Mouse (Mus musculus) c-Kit-positive CD71-negative TER-119-negative erythroid progenitor cells, embryonic 14.5 days (primary cell): ENCODE measurements around the gene Olfr8.
"Not testable (repeated sequence)": the region's sequence is repeated elsewhere in the genome, so short reads cannot be mapped to it uniquely, and the experiment has no call there.

Source experiments
- DNase-seq: peaks from one replicate; pipeline ENCODE4 v3.0.0-alpha.2; 2013; ENCODE audit warnings: low read depth

Olfr8 gene

DNA sequence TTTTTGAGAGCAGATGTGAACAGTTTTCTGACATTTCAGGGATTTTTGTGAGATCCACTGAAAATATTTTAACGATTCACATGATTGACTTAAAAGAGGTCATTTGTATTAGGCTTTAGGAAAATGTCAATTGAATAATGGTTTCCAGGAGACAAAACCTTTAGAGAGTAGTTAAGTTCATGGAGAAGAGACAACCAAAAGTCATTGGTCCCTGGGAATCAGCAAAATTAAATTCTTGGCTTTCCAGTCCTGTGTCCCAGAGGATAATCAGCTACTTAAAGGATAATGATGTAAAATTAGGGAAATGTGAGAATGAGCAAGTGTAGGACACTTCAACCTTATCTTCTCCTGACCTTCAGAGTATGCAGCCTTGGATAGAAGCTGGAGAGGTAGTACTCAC is at the start of gene Olfr8:
Gene Olfr8, plus strand, starts transcription at position 301 of the 400 bp plus-strand sequence.
- not testable (repeated sequence) for DNase-seq

DNA sequence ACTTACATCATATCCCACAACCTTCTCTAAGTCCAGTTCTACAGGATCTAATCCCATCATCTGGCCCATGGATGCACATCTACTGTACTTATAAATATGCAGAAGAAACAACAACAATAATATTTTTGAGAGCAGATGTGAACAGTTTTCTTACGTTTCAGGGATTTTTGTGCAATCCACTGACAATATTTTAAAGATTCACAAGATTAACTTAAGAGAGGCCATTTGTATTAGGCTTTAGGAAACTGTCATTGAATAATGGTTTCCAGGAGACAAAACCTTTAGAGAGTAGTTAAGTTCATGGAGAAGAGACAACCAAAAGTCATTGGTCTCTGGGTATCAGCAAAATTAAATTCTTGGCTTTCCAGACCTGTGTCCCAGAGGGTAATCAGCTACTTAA is 37.6 kb upstream of the Olfr8 start, which contains the start of gene Olfr1354:
Gene Olfr1354, plus strand, starts transcription at position 301 of the 400 bp plus-strand sequence.
- DNase-seq, result not testable (repeated sequence)

DNA sequence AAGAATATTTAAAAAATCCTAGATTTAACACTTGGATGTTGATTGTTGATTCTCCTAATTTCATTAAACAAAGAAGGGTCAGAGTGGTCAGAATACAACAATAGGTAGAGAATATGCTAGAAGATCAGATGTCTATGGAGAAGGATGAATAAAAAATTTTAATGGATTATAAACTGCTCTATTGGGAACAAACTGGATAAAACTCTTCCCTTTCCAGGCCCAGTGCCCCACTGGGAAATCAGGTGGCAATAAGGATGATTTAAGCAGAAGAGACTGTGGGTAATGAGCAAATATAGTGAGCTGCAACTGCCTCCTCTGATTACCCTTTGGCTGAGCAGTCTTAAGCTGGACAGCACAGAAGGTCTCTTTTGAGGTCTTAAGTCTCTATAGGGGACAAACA is 12.6 kb downstream of the Olfr8 start, which contains the start of gene Olfr1353:
Gene Olfr1353, plus strand, starts transcription at position 301 of the 400 bp plus-strand sequence.
- DNase-seq, result not testable (repeated sequence)

DNA sequence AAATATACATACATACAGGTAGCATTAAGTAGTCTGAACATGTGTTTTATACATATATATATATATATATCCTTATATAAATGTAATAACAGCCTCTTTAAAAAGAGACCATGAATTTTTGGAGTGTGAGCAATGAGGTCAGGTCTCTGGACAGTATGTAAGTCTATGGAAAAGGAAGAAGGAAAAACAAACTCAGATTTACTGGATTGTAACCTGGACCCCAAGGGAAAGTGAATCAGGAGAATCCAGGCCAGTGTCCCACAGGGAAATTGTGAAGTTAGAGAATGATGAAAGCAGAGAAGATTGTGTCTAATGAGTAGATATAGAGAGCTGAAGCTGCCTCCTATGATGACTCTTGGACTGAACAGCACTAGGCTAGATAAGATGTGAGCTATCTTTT is 30.3 kb downstream of the Olfr8 start, which contains the start of gene Olfr1352:
Gene Olfr1352, plus strand, starts transcription at position 301 of the 400 bp plus-strand sequence.
- DNase-seq, result no peak
